In the genomic region with DNA sequence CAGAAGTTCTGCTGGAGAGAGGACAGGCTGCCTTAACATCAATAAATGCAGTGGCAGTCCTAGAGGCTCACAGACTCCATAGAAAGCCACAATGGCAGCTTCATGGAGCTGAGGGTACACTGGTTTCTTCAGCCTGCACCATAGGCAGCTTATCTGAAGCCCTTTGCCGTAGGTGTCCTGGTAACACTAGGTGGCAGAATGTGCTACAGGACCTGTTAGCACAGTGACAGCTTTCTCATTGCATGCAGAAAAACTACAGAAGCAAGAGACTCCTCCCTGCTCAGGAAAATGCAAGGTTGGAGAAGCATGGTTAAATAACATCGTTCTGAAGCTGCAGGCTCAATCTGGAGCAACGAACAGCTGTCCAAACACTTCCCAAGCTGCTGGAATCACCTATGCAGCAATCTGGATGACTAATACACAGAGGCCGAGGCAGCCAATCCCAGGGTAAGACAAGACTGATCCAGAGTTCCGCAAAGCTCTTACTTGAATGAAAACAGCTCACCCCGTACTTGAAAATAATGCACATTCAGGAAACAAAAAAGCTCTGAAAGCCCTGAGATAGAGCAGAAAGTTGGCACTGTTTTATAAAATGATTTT, we compare ENCODE assay signal across 12 mouse cellular contexts.
DNase-seq lines count a peak whose midpoint lies in the region; ATAC-seq and TF ChIP-seq lines count a peak whose summit lies in the region.
"Had no signal": no experiment of that assay in that cellular context is flagged by ENCODE, and none has a peak within 500 bp of the region (broad histone marks: within the 10 kb centered on the region; RNA-seq: fewer than 3 reads in every experiment).

No protein-coding gene starts in this region.

- no peak overlapping the region for H3K9ac ChIP-seq in forebrain, embryonic 14.5 days (ENCODE audit: low read length)
- no peak overlapping the region for H3K9ac ChIP-seq in forebrain, embryonic 13.5 days
- H3K9ac ChIP-seq in ES-Bruce4 (ENCODE audit: low read depth, poor library complexity, severe bottlenecking), result no peak overlapping the region
- H3K9ac ChIP-seq: hindbrain, embryonic 15.5 days; liver, embryonic 14.5 days; midbrain, embryonic 13.5 days had no signal

- H3K4me1 ChIP-seq in forebrain, embryonic 14.5 days (ENCODE audit: control insufficient read depth, insufficient read depth, low read length), result no peaks in the 10 kb centered on the region
- H3K4me1 ChIP-seq in forebrain, embryonic 13.5 days, result no peaks in the 10 kb centered on the region
- H3K4me1 ChIP-seq in ES-Bruce4 (ENCODE audit: control insufficient read depth, insufficient read depth, low read length), result no peaks in the 10 kb centered on the region
- H3K4me1 ChIP-seq: forebrain, embryonic 10.5 days; hindbrain, embryonic 15.5 days; midbrain, embryonic 13.5 days had no signal

- H3K9me3 ChIP-seq in forebrain, embryonic 14.5 days (replicated peaks; ENCODE audit: control insufficient read depth, low read length), result no peaks in the 10 kb centered on the region
- H3K9me3 ChIP-seq in forebrain, embryonic 13.5 days (replicated peaks), result no peaks in the 10 kb centered on the region
- no peaks in the 10 kb centered on the region for H3K9me3 ChIP-seq in ES-Bruce4 (replicated peaks; ENCODE audit: control insufficient read depth, insufficient read depth, low read length, poor library complexity, severe bottlenecking)
- H3K9me3 ChIP-seq: forebrain, embryonic 10.5 days; hindbrain, embryonic 15.5 days; midbrain, embryonic 13.5 days had no signal

- no peak for ATAC-seq in forebrain, embryonic 14.5 days
- ATAC-seq in forebrain, embryonic 13.5 days, result no peak
- ATAC-seq in inflammation-experienced regulatory T-cells, adult 6 months, result no peak
- ATAC-seq: midbrain, embryonic 13.5 days had no signal

- no peak overlapping the region for H3K27ac ChIP-seq in forebrain, embryonic 14.5 days (ENCODE audit: low read depth, low read length)
- H3K27ac ChIP-seq in forebrain, embryonic 13.5 days, result no peak overlapping the region
- H3K27ac ChIP-seq in layer of hippocampus, adult 2 months, result peak overlapping the region; percentile 33; the same call in 1 of the 2 replicates
- H3K27ac ChIP-seq in ES-Bruce4 (ENCODE audit: insufficient read depth, low read length), result no peak overlapping the region
- H3K27ac ChIP-seq: forebrain, embryonic 10.5 days; hindbrain, embryonic 15.5 days; liver, embryonic 14.5 days; midbrain, embryonic 13.5 days had no signal

- no peaks in the 10 kb centered on the region for H3K27me3 ChIP-seq in forebrain, embryonic 14.5 days (replicated peaks; ENCODE audit: control insufficient read depth, insufficient read depth, low read length)
- H3K27me3 ChIP-seq in forebrain, embryonic 13.5 days, result no peaks in the 10 kb centered on the region
- H3K27me3 ChIP-seq in ES-Bruce4 (ENCODE audit: control insufficient read depth, insufficient read depth, low read length, poor library complexity, severe bottlenecking), result no peaks in the 10 kb centered on the region
- H3K27me3 ChIP-seq: hindbrain, embryonic 15.5 days; midbrain, embryonic 13.5 days had no signal

- WGBS in forebrain, embryonic 14.5 days, result 79% methylated on average over 6 of the region's 6 CpGs
- 80% methylated on average over 6 of the region's 6 CpGs for WGBS in forebrain, embryonic 13.5 days

- no peak for TF ChIP-seq POLR2A in ES-Bruce4 (IDR thresholded peaks at IDR 0.05; ENCODE audit: insufficient read depth, low read length)

- H3K4me2 ChIP-seq in forebrain, embryonic 14.5 days (ENCODE audit: low read length), result no peak overlapping the region
- H3K4me2 ChIP-seq in forebrain, embryonic 13.5 days, result no peak overlapping the region
- H3K4me2 ChIP-seq: hindbrain, embryonic 15.5 days; midbrain, embryonic 13.5 days had no signal

- H3K4me3 ChIP-seq in forebrain, embryonic 14.5 days (ENCODE audit: low read depth, low read length), result no peak overlapping the region
- H3K4me3 ChIP-seq in forebrain, embryonic 13.5 days, result no peak overlapping the region
- H3K4me3 ChIP-seq in layer of hippocampus, adult 2 months, result no peak overlapping the region
- H3K4me3 ChIP-seq in ES-Bruce4 (ENCODE audit: low read depth, low read length), result no peak overlapping the region
- H3K4me3 ChIP-seq: forebrain, embryonic 10.5 days; hindbrain, embryonic 15.5 days; midbrain, embryonic 13.5 days had no signal

- peak; percentile 12 for DNase-seq in forebrain, embryonic 14.5 days (ENCODE audit: low spot score)
- DNase-seq in layer of hippocampus, adult 2 months (ENCODE audit: low spot score in 2 of 2), result peak in 1 of 2 experiments; percentile 5
- DNase-seq in layer of hippocampus, adult 11-12 months (ENCODE audit: low spot score), result no peak
- DNase-seq in neural tube, embryonic 10.5 days (ENCODE audit: extremely low spot score, low spot score), result peak; percentile 14
- no peak for DNase-seq in adrenal gland, postnatal 4 days (ENCODE audit: low spot score in 2 of 2)

- no peak for TF ChIP-seq EP300 in ES-Bruce4 (IDR thresholded peaks at IDR 0.05; ENCODE audit: insufficient read depth, low read depth, low read length)

- TF ChIP-seq CTCF in layer of hippocampus, adult 2 months (conservative IDR thresholded peaks at IDR 0.05), result peak; percentile 61
- TF ChIP-seq CTCF in ES-Bruce4 (IDR thresholded peaks at IDR 0.05; ENCODE audit: low read depth, low read length), result peak; percentile 14

- no peaks in the 10 kb centered on the region for H3K36me3 ChIP-seq in forebrain, embryonic 14.5 days (ENCODE audit: control insufficient read depth, insufficient read depth, low read length)
- H3K36me3 ChIP-seq in forebrain, embryonic 13.5 days (ENCODE audit: poor library complexity, severe bottlenecking), result no peaks in the 10 kb centered on the region
- no peaks in the 10 kb centered on the region for H3K36me3 ChIP-seq in ES-Bruce4 (ENCODE audit: control insufficient read depth, insufficient read depth, low read length, poor library complexity, severe bottlenecking)
- H3K36me3 ChIP-seq: forebrain, embryonic 10.5 days; hindbrain, embryonic 15.5 days; midbrain, embryonic 13.5 days had no signal

Comparison
In these comparisons a context has a peak if more than half of its experiments do, and no peak if none do; other contexts are left out.
1. DNase-seq: peak in forebrain, embryonic 14.5 days (single experiment) and neural tube, embryonic 10.5 days (single experiment); none in layer of hippocampus, adult 11-12 months (single experiment) and adrenal gland, postnatal 4 days (0 of 2).